Mouse (Mus musculus) MEL (cell line): ENCODE results near the gene Gm4792. TPM values are rescaled to one million over a fixed set of nuclear protein-coding genes. Genes with fewer than 3 reads are reported as not detected.

Source experiments
- DNase-seq: peaks from one replicate; pipeline ENCODE4 v3.0.0; 2011; ENCODE audit warnings: low read depth, low spot score
- H3K27ac ChIP-seq: 2 replicates; pipeline ENCODE4 v1.5.1; 2012; ENCODE audit warnings: low read depth, mild to moderate bottlenecking, control low read depth, low read length, moderate library complexity; ENCODE audit not compliant: control insufficient read depth
- H3K27me3 ChIP-seq, 2 experiments: fragments of 150-350 bp in 1 of 2; sonication (generic) in 1 of 2; 2 replicates each; pipeline ENCODE4 v1.6.1; 2012; ENCODE audit warnings: low read length in 2 of 2, mild to moderate bottlenecking in 2 of 2, improper control_type of control experiment in 1 of 2, moderate library complexity in 1 of 2; ENCODE audit not compliant: insufficient read depth in 2 of 2, control insufficient read depth in 1 of 2
- H3K36me3 ChIP-seq, 2 experiments: 2 replicates each; pipeline ENCODE4 v1.6.1; 2012 to 2014; ENCODE audit warnings: low read length in 2 of 2, improper control_type of control experiment in 1 of 2, inconsistent platforms in 1 of 2, mild to moderate bottlenecking in 1 of 2; ENCODE audit not compliant: insufficient read depth in 2 of 2, control insufficient read depth in 1 of 2
- H3K4me1 ChIP-seq, 2 experiments: fragments of 150-350 bp in 1 of 2; sonication (generic) in 1 of 2; 2 replicates each; pipeline ENCODE4 v1.6.1; 2012; ENCODE audit warnings: low read length in 2 of 2, improper control_type of control experiment in 1 of 2, mild to moderate bottlenecking in 1 of 2; ENCODE audit not compliant: insufficient read depth in 2 of 2, control insufficient read depth in 1 of 2
- H3K4me3 ChIP-seq, 2 experiments: fragments of 150-350 bp in 1 of 2; sonication (generic) in 1 of 2; 2 replicates each; pipeline ENCODE4 v1.5.1; 2012; ENCODE audit warnings: low read depth in 2 of 2, low read length in 2 of 2, mild to moderate bottlenecking in 2 of 2, moderate library complexity in 2 of 2, control low read depth in 1 of 2, improper control_type of control experiment in 1 of 2; ENCODE audit not compliant: control insufficient read depth in 1 of 2, insufficient read depth in 1 of 2
- H3K79me2 ChIP-seq: 2 replicates; pipeline ENCODE4 v1.6.1; 2012; ENCODE audit warnings: mild to moderate bottlenecking, low read length, moderate library complexity; ENCODE audit not compliant: control insufficient read depth, poor library complexity, insufficient read depth
- H3K9ac ChIP-seq: 2 replicates; pipeline ENCODE4 v1.6.1; 2012; ENCODE audit warnings: low read depth, mild to moderate bottlenecking, control low read depth, low read length, moderate library complexity; ENCODE audit not compliant: control insufficient read depth, poor library complexity, severe bottlenecking
- H3K9me3 ChIP-seq: fragments of 150-350 bp; sonication (generic); replicated peaks from 2 replicates; pipeline ENCODE4 v1.6.1; 2012; ENCODE audit warnings: mild to moderate bottlenecking, low read length, improper control_type of control experiment, moderate library complexity; ENCODE audit not compliant: insufficient read depth
- BHLHE40 ChIP-seq: IDR thresholded peaks from 2 replicates; pipeline ENCODE4 v1.6.1; 2012; ENCODE audit warnings: low read depth, mild to moderate bottlenecking, inconsistent platforms, low read length, improper control_type of control experiment, borderline replicate concordance
- CHD2 ChIP-seq: IDR thresholded peaks from 2 replicates; pipeline ENCODE4 v1.6.1; 2011; ENCODE audit warnings: low read length, improper control_type of control experiment
- EP300 ChIP-seq, 2 experiments: IDR thresholded peaks; 2 replicates each; pipeline ENCODE4 v1.6.1; 2011; ENCODE audit warnings: improper control_type of control experiment in 2 of 2, low read length in 2 of 2, low read depth in 1 of 2, mild to moderate bottlenecking in 1 of 2
- ETS1 ChIP-seq: IDR thresholded peaks from 2 replicates; pipeline ENCODE4 v1.6.1; 2012; ENCODE audit warnings: low read depth, mild to moderate bottlenecking, inconsistent platforms, low read length, improper control_type of control experiment, moderate library complexity
- GABPA ChIP-seq: IDR thresholded peaks from 2 replicates; pipeline ENCODE4 v1.6.1; 2012; ENCODE audit warnings: low read depth, mild to moderate bottlenecking, inconsistent platforms, low read length, improper control_type of control experiment, moderate library complexity
- GATA1 ChIP-seq: IDR thresholded peaks from 2 replicates; pipeline ENCODE4 v1.6.1; 2011; ENCODE audit warnings: low read depth, low read length, improper control_type of control experiment
- JUND ChIP-seq: IDR thresholded peaks from 2 replicates; pipeline ENCODE4 v1.6.1; 2011; ENCODE audit warnings: low read depth, mild to moderate bottlenecking, improper control_type of control experiment, low read length
- KAT2A ChIP-seq: conservative IDR thresholded peaks from 2 replicates; pipeline ENCODE4 v1.6.1; 2012; ENCODE audit warnings: low read depth, low read length, improper control_type of control experiment, inconsistent platforms
- MEF2A ChIP-seq: IDR thresholded peaks from 2 replicates; pipeline ENCODE4 v1.6.1; 2014; ENCODE audit warnings: low read depth, mild to moderate bottlenecking, inconsistent platforms, low read length, improper control_type of control experiment; ENCODE audit not compliant: poor library complexity, insufficient replicate concordance, severe bottlenecking; ENCODE audit errors: extremely low read depth
- MYB ChIP-seq: IDR thresholded peaks from 2 replicates; pipeline ENCODE4 v1.6.1; 2011; ENCODE audit warnings: mild to moderate bottlenecking, low read depth, low read length, improper control_type of control experiment
- TBP ChIP-seq: IDR thresholded peaks from 2 replicates; pipeline ENCODE4 v1.8.0; 2011; ENCODE audit warnings: low read depth, low read length, improper control_type of control experiment
- TCF12 ChIP-seq: IDR thresholded peaks from 2 replicates; pipeline ENCODE4 v1.6.1; 2014; ENCODE audit warnings: low read depth, mild to moderate bottlenecking, inconsistent platforms, low read length, improper control_type of control experiment, moderate library complexity
- USF1 ChIP-seq: IDR thresholded peaks from 2 replicates; pipeline ENCODE4 v1.6.1; 2014; ENCODE audit warnings: low read depth, mild to moderate bottlenecking, inconsistent platforms, low read length, improper control_type of control experiment, moderate library complexity
- USF2 ChIP-seq, 2 experiments: IDR thresholded peaks; 2 replicates each; pipeline ENCODE4 v1.6.1; 2011 to 2012; ENCODE audit warnings: improper control_type of control experiment in 2 of 2, low read length in 2 of 2, borderline replicate concordance in 1 of 2, inconsistent platforms in 1 of 2, low read depth in 1 of 2, mild to moderate bottlenecking in 1 of 2; ENCODE audit not compliant: insufficient read depth in 1 of 2
- ZC3H11A ChIP-seq: IDR thresholded peaks from 2 replicates; pipeline ENCODE4 v1.6.1; 2012; ENCODE audit warnings: low read depth, mild to moderate bottlenecking, inconsistent platforms, low read length, improper control_type of control experiment
- ZKSCAN1 ChIP-seq: IDR thresholded peaks from 2 replicates; pipeline ENCODE4 v1.6.1; 2012; ENCODE audit warnings: low read depth, mild to moderate bottlenecking, inconsistent platforms, low read length, improper control_type of control experiment, moderate library complexity
- polyA plus RNA-seq, 2 experiments: library from polyadenylated mRNA; stranded (reverse) in 1 of 2; unstranded in 1 of 2; fragments of >175 nt in 1 of 2; fragments of >200 nt in 1 of 2; gene quantifications; 2 replicates each; pipeline versions ENCODE4 v1.2.1 to v1.2.4; 2012; ENCODE audit warnings: low replicate concordance in 2 of 2, low read depth in 1 of 2; ENCODE audit not compliant: insufficient read length in 2 of 2, insufficient read depth in 1 of 2, missing spikeins in 1 of 2
- total RNA-seq: library from RNA; depleted of rRNA; stranded (reverse); fragments of 300-350 nt; gene quantifications from 2 replicates; pipeline ENCODE4 v1.2.3, GENCODE M21; 2012

Gm4792 gene
- total and polyA plus RNA-seq, 3 experiments = not detected

GRCm38 (mm10) chr10:94263211-94263610 is 35.3 kb downstream of the Gm4792 start:
- peaks cover 0 to 3% of the 10 kb centered on the region in 2 experiments; a peak in 3 of 4 replicates for H3K4me1 ChIP-seq
- H3K9me3 ChIP-seq = no peaks in the 10 kb centered on the region
- H3K36me3 ChIP-seq = peaks cover 0 to 2% of the 10 kb centered on the region in 2 experiments; a peak in 1 of 4 replicates
- H3K27ac ChIP-seq = no peak overlapping the region
- no peak for DNase-seq
- H3K4me3 ChIP-seq = no peak overlapping the region
- TF ChIP-seq ETS1 (no peak), GABPA (no peak), JUND (no peak), USF1 (peak; percentile 36; the same call in 1 of the 2 replicates)
- TF ChIP-seq, all 39 proteins: peak for 1
- Histone ChIP-seq H3K9ac (no peak overlapping the region), H3K27me3 (no peaks in the 10 kb centered on the region), H3K79me2 (no peaks in the 10 kb centered on the region)

GRCm38 (mm10) chr10:94262646-94263045 is 35.9 kb downstream of the Gm4792 start:
- H3K79me2 ChIP-seq = no peaks in the 10 kb centered on the region
- H3K27me3 ChIP-seq = no peaks in the 10 kb centered on the region
- no peak overlapping the region for H3K27ac ChIP-seq
- H3K9me3 ChIP-seq = no peaks in the 10 kb centered on the region
- H3K4me1 ChIP-seq = peaks cover 0 to 3% of the 10 kb centered on the region in 2 experiments; a peak in 3 of 4 replicates
- DNase-seq = no peak
- H3K9ac ChIP-seq = no peak overlapping the region
- H3K4me3 ChIP-seq = no peak overlapping the region
- H3K36me3 ChIP-seq = peaks cover 0 to 2% of the 10 kb centered on the region in 2 experiments; a peak in 1 of 4 replicates
- TF ChIP-seq ETS1 (no peak), MYB (no peak), ZKSCAN1 (no peak), BHLHE40 (no peak), TBP (no peak), KAT2A (no peak), USF2 (IDR thresholded peaks at IDR 0.05; ENCODE audit: borderline replicate concordance in 1 of 2, insufficient read depth in 1 of 2, low read depth in 1 of 2, low read length in 2 of 2) (no peak), GABPA (no peak), CHD2 (no peak), ZC3H11A (no peak)

GRCm38 (mm10) chr10:94260544-94260943 is 38.0 kb downstream of the Gm4792 start:
- Histone ChIP-seq H3K4me1 (peaks cover 4 to 7% of the 10 kb centered on the region in 2 experiments; a peak in 3 of 4 replicates), H3K36me3 (peaks cover 0 to 2% of the 10 kb centered on the region in 2 experiments; a peak in 1 of 4 replicates), H3K27me3 (no peaks in the 10 kb centered on the region), H3K27ac (no peak overlapping the region), H3K9ac (no peak overlapping the region), H3K9me3 (no peaks in the 10 kb centered on the region), H3K4me3 (no peak overlapping the region), H3K79me2 (no peaks in the 10 kb centered on the region)
- peak; percentile 17 for DNase-seq
- TF ChIP-seq JUND (no peak), TCF12 (peak; percentile 78), GATA1 (peak; percentile 64), EP300 (IDR thresholded peaks at IDR 0.05; ENCODE audit: low read depth in 1 of 2, low read length in 2 of 2) (peak; percentile 67 to 74; a peak in 3 of 4 replicates), MEF2A (no peak)
